Mouse (Mus musculus): ENCODE data around the gene Fam92a. TPM values are rescaled to one million over a fixed set of nuclear protein-coding genes. Genes with fewer than 3 reads are reported as not detected.

Fam92a gene
- polyA plus RNA-seq, 1 experiment from 2014 or later: 71.9 TPM

Other genes with a start within 250 kb of the Fam92a start
- gene Gm10604, start 190.8 kb downstream of the Fam92a start, polyA plus RNA-seq (2014; fragmentation: Nextera tagmentation; extraction: Ambion mirVana): 0.46 TPM in 1 of 2 replicates, not detected in the other
- gene Rbm12b2, start 82.6 kb downstream of the Fam92a start, polyA plus RNA-seq (2014; fragmentation: Nextera tagmentation; extraction: Ambion mirVana): 9.3 and 10.1 TPM in 2 replicates
- gene Rbm12b1, start 31.8 kb downstream of the Fam92a start, polyA plus RNA-seq (2014; fragmentation: Nextera tagmentation; extraction: Ambion mirVana): 5.2 and 6.3 TPM in 2 replicates